Mouse (Mus musculus): Measurements from ENCODE around the gene Prss12.

The Prss12 gene

GRCm38 (mm10) chr3:123527806-123528507 is 81.2 kb downstream of the Prss12 start:
- DNase-seq (ENCODE audit: low read depth, low spot score), result no peak

- no peak for DNase-seq (ENCODE audit: low read depth, low spot score)
These were observed 84.4 kb downstream of the Prss12 start for GRCm38 (mm10) chr3:123531124-123531523.

- DNase-seq (ENCODE audit: low read depth, low spot score), result no peak
These were observed 90.6 kb downstream of the Prss12 start for GRCm38 (mm10) chr3:123537279-123537678.

GRCm38 (mm10) chr3:123543585-123544304 is 97.0 kb downstream of the Prss12 start:
- DNase-seq (ENCODE audit: low read depth, low spot score), result no peak

GRCm38 (mm10) chr3:123550487-123550886 is 103.8 kb downstream of the Prss12 start:
- no peak for DNase-seq (ENCODE audit: low read depth, low spot score)

GRCm38 (mm10) chr3:123553872-123554271 is 107.2 kb downstream of the Prss12 start:
- no peak for DNase-seq (ENCODE audit: low read depth, low spot score)

GRCm38 (mm10) chr3:123555254-123555865 is 108.6 kb downstream of the Prss12 start:
- no peak for DNase-seq (ENCODE audit: low read depth, low spot score)
